Mouse (Mus musculus): Measurements from ENCODE around the gene Lpp. TPM values are rescaled to one million over a fixed set of nuclear protein-coding genes. Genes with fewer than 3 reads are reported as not detected.

Gene Lpp
- polyA plus RNA-seq, 1 experiment from 2014 or later, result 20.7 TPM

GRCm38 (mm10) chr16:24732751-24733150 is 339.4 kb downstream of the Lpp start:
- no peak overlapping the region for H3K4me3 ChIP-seq
- H3K9ac ChIP-seq (replicated peaks), result no peak overlapping the region
- peaks cover 10% of the 10 kb centered on the region for H3K4me1 ChIP-seq
- no peaks in the 10 kb centered on the region for H3K27me3 ChIP-seq
- no peaks in the 10 kb centered on the region for H3K36me3 ChIP-seq
- no peak overlapping the region for H3K27ac ChIP-seq (replicated peaks)
- H3K4me2 ChIP-seq (replicated peaks), result no peak overlapping the region
- no peak for ATAC-seq (ENCODE audit: low FRiP score, low read depth)
- H3K9me3 ChIP-seq, result no peaks in the 10 kb centered on the region
- 80% methylated on average over 1 of the region's 1 CpGs for WGBS

DNA sequence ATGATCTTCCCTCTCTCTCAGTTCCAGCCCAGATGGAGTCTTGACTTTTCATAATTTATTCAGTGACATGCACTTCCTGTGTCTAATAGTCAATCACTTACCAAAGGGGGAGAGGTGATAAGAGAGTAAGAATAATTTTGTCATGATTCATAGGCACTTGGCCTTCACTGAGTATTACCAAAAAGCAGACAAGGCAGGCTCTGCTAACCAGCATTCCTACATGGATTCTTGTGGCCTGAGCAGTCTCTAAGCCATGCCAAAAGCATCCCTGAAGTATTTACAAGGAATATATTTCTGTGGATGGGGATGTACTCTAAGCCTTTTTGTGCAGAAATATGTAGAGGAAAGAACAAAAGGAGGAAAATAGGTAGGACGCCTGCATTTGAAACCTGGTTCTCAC is 340.0 kb downstream of the Lpp start:
- no peak overlapping the region for H3K4me3 ChIP-seq
- 83% methylated on average over 1 of the region's 1 CpGs for WGBS
- H3K36me3 ChIP-seq, result no peaks in the 10 kb centered on the region
- H3K9me3 ChIP-seq, result no peaks in the 10 kb centered on the region
- H3K4me2 ChIP-seq (replicated peaks), result no peak overlapping the region
- no peak overlapping the region for H3K9ac ChIP-seq (replicated peaks)
- ATAC-seq (ENCODE audit: low FRiP score, low read depth), result no peak
- peaks cover 12% of the 10 kb centered on the region for H3K4me1 ChIP-seq
- H3K27ac ChIP-seq (replicated peaks), result no peak overlapping the region
- no peaks in the 10 kb centered on the region for H3K27me3 ChIP-seq

DNA sequence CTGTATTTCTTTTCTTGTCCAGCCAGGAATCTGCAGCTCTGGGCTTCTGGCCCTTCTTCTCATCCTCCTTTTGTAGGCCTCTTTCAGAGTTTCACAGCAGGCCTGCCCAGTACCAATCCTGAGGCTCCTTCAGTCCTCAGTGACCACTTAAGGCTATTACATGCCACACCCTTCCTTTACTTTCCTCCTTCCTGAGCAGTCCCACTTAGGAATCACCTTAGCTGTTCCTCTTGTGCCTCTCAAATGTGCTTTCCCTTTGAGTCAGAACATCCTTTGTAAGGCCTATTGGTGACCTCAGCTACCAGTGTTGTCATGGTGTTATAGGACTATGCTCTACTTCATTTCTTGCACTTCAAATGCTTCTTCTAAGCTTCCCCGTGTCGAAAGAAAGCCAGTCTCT is 342.4 kb downstream of the Lpp start:
- H3K4me2 ChIP-seq (replicated peaks), result no peak overlapping the region
- no peak for ATAC-seq (ENCODE audit: low FRiP score, low read depth)
- 76% methylated on average over 2 of the region's 2 CpGs for WGBS
- no peak overlapping the region for H3K27ac ChIP-seq (replicated peaks)
- peaks cover 16% of the 10 kb centered on the region for H3K4me1 ChIP-seq
- no peaks in the 10 kb centered on the region for H3K36me3 ChIP-seq
- no peak overlapping the region for H3K9ac ChIP-seq (replicated peaks)
- no peaks in the 10 kb centered on the region for H3K9me3 ChIP-seq
- no peak overlapping the region for H3K4me3 ChIP-seq
- no peaks in the 10 kb centered on the region for H3K27me3 ChIP-seq

DNA sequence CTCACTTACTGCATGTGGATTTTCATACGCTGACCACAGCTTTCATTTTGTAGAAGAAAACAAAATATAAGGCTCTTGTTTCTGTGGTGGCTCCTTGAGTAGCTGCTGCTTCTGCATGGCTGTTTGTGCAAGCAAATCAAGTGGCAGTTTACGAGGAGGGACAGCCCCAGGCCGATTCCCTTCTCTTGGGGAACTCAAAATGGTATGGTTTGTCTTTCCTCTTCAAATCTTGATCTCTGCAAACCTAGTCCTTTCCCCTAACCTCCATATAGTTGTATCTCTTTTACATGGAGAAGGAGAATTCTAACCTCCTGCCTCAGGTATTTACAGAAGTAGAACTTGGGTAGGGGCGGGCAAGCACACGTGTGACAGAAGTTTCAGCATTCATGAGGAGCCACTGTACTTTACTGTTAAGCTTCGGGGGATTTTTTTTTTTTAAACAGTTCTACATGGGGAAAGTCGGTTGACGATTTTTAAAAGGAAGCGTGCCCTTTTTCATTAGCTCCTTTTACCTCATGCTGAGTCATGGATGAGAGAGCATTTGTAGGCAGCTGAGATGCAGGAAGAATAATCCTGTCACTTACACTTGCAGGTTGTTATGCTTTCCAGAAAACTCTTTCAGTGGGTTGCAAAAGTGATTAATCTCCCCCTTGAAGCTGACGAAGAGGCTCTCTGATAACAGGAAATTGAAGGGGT is 344.2 kb downstream of the Lpp start:
- Histone ChIP-seq H3K4me2 (replicated peaks) (no peak overlapping the region), H3K4me1 (peaks cover 16% of the 10 kb centered on the region), H3K27me3 (no peaks in the 10 kb centered on the region), H3K27ac (replicated peaks) (no peak overlapping the region), H3K4me3 (no peak overlapping the region), H3K9me3 (no peaks in the 10 kb centered on the region), H3K36me3 (no peaks in the 10 kb centered on the region), H3K9ac (replicated peaks) (no peak overlapping the region)
- 56% methylated on average over 10 of the region's 10 CpGs for WGBS
- ATAC-seq (ENCODE audit: low FRiP score, low read depth), result no peak

DNA sequence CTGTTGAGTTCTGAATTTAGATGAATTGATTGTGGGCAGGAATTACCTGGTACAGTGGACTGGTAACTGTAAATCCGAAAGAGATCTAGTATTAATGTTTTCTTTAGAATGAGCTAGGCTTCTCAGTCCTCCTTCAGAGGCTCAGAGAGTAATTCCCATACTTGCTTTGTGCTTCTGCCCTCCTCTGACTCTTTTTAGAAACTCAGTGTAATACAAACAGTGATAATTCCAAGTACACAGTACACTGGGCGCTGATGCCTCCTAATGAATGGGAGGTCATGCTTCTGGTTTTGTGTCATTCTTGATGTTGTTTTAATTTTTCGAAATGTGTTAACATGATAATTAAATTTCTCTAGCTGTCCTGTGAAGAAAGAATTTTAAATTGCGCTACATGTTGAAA is 347.4 kb downstream of the Lpp start:
- no peaks in the 10 kb centered on the region for H3K27me3 ChIP-seq
- no peak overlapping the region for H3K4me3 ChIP-seq
- H3K36me3 ChIP-seq, result no peaks in the 10 kb centered on the region
- no peak overlapping the region for H3K4me2 ChIP-seq (replicated peaks)
- H3K27ac ChIP-seq (replicated peaks), result no peak overlapping the region
- ATAC-seq (ENCODE audit: low FRiP score, low read depth), result no peak
- H3K9me3 ChIP-seq, result no peaks in the 10 kb centered on the region
- H3K4me1 ChIP-seq, result peaks cover 16% of the 10 kb centered on the region
- no peak overlapping the region for H3K9ac ChIP-seq (replicated peaks)
- 78% methylated on average over 4 of the region's 4 CpGs for WGBS

DNA sequence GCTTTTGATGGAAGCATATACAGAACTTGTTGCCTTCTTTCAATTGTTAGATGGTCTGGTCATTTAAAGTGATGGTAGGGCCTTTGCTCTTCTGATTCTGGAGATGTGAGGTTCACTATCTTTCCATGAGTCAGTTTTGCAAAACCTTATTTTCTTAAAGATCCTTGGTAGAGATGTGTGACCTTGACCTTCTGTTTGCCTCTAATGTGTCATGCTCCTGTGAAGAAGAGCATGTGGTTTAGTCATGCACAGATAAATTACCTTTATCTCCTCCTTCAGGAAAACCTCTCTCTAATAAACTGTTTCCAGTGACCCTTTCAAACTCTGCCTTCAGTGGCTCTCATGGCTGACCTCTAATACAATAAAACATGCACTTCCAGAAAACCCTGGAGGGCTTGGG is 356.5 kb downstream of the Lpp start:
- no peak overlapping the region for H3K4me2 ChIP-seq (replicated peaks)
- H3K9ac ChIP-seq (replicated peaks), result no peak overlapping the region
- H3K9me3 ChIP-seq, result no peaks in the 10 kb centered on the region
- no peak overlapping the region for H3K27ac ChIP-seq (replicated peaks)
- ATAC-seq (ENCODE audit: low FRiP score, low read depth), result no peak
- H3K4me1 ChIP-seq, result no peaks in the 10 kb centered on the region
- no peak overlapping the region for H3K4me3 ChIP-seq
- no peaks in the 10 kb centered on the region for H3K36me3 ChIP-seq
- no peaks in the 10 kb centered on the region for H3K27me3 ChIP-seq

GRCm38 (mm10) chr16:24756141-24756540 is 362.8 kb downstream of the Lpp start:
- no peaks in the 10 kb centered on the region for H3K36me3 ChIP-seq
- H3K9me3 ChIP-seq, result no peaks in the 10 kb centered on the region
- H3K27ac ChIP-seq (replicated peaks), result no peak overlapping the region
- ATAC-seq (ENCODE audit: low FRiP score, low read depth), result no peak
- 89% methylated on average over 9 of the region's 9 CpGs for WGBS
- H3K9ac ChIP-seq (replicated peaks), result no peak overlapping the region
- no peak overlapping the region for H3K4me3 ChIP-seq
- H3K4me2 ChIP-seq (replicated peaks), result no peak overlapping the region
- H3K4me1 ChIP-seq, result no peaks in the 10 kb centered on the region
- no peaks in the 10 kb centered on the region for H3K27me3 ChIP-seq

GRCm38 (mm10) chr16:24766051-24766450 is 372.7 kb downstream of the Lpp start:
- no peaks in the 10 kb centered on the region for H3K36me3 ChIP-seq
- no peaks in the 10 kb centered on the region; the same call in 1 of the 2 replicates for H3K4me1 ChIP-seq
- no peaks in the 10 kb centered on the region for H3K27me3 ChIP-seq
- no peak for ATAC-seq (ENCODE audit: low FRiP score, low read depth)
- H3K9ac ChIP-seq (replicated peaks), result no peak overlapping the region
- no peak overlapping the region for H3K27ac ChIP-seq (replicated peaks)
- H3K4me2 ChIP-seq (replicated peaks), result no peak overlapping the region
- WGBS, result 86% methylated on average over 3 of the region's 3 CpGs
- no peaks in the 10 kb centered on the region for H3K9me3 ChIP-seq
- no peak overlapping the region for H3K4me3 ChIP-seq

DNA sequence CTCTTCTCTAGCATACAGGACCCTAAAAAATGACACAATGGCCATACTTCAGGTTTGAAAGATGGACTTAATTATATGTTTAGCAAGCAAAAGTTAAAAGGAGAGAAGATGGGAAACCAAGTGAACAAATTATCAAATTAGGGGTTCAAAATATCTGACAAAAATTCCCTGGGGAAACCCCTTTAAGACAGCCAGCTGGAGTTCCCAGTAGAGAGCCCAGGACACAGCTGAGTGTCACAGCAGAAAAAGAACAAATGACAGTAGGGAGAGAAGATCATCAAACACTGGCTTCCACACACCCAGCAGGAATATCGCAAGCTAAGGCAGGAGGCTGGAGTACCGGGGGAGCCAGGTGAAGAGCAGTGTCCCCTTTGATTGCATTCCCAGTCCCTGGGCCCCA is 373.3 kb downstream of the Lpp start:
- H3K4me3 ChIP-seq, result no peak overlapping the region
- no peak overlapping the region for H3K4me2 ChIP-seq (replicated peaks)
- 88% methylated on average over 2 of the region's 2 CpGs for WGBS
- no peak overlapping the region for H3K27ac ChIP-seq (replicated peaks)
- H3K27me3 ChIP-seq, result no peaks in the 10 kb centered on the region
- H3K36me3 ChIP-seq, result no peaks in the 10 kb centered on the region
- no peaks in the 10 kb centered on the region; the same call in 1 of the 2 replicates for H3K4me1 ChIP-seq
- no peaks in the 10 kb centered on the region for H3K9me3 ChIP-seq
- no peak for ATAC-seq (ENCODE audit: low FRiP score, low read depth)
- no peak overlapping the region for H3K9ac ChIP-seq (replicated peaks)

DNA sequence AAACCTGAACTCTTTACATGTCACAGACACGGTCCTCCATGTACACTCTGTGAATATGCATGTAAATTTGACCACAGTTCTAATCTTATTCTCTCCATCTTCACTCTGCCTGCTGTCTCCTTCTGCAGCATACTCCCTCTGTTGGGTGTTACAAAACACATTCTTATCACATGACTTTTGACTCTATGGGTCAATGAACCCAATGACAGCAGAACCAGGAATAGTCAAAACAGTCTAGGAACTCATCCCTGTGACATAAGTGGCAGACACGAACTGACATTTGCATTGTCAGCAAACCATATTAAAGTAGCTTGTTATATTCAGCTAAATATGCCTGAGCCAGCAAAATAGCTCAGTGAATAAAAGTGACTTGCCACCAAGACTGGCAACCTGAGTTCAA is 383.7 kb downstream of the Lpp start:
- Histone ChIP-seq H3K4me3 (no peak overlapping the region), H3K4me2 (replicated peaks) (no peak overlapping the region)
- ATAC-seq (ENCODE audit: low FRiP score, low read depth), result no peak

GRCm38 (mm10) chr16:24778432-24779274 is 385.3 kb downstream of the Lpp start:
- H3K4me3 ChIP-seq, result no peak overlapping the region
- no peak overlapping the region for H3K9ac ChIP-seq (replicated peaks)
- no peaks in the 10 kb centered on the region for H3K4me1 ChIP-seq
- peak; percentile 96 for ATAC-seq (ENCODE audit: low FRiP score, low read depth)
- no peaks in the 10 kb centered on the region for H3K9me3 ChIP-seq
- H3K27ac ChIP-seq (replicated peaks), result no peak overlapping the region
- no peaks in the 10 kb centered on the region for H3K27me3 ChIP-seq
- no peaks in the 10 kb centered on the region for H3K36me3 ChIP-seq
- H3K4me2 ChIP-seq (replicated peaks), result no peak overlapping the region
- 69% methylated on average over 8 of the region's 8 CpGs for WGBS

More for the DNA sequence above, 383.7 kb downstream of the Lpp start:
- Histone ChIP-seq H3K9ac (replicated peaks) (no peak overlapping the region), H3K27me3 (no peaks in the 10 kb centered on the region), H3K36me3 (no peaks in the 10 kb centered on the region), H3K27ac (replicated peaks) (no peak overlapping the region), H3K9me3 (no peaks in the 10 kb centered on the region), H3K4me1 (no peaks in the 10 kb centered on the region)
- 91% methylated on average over 2 of the region's 2 CpGs for WGBS

DNA sequence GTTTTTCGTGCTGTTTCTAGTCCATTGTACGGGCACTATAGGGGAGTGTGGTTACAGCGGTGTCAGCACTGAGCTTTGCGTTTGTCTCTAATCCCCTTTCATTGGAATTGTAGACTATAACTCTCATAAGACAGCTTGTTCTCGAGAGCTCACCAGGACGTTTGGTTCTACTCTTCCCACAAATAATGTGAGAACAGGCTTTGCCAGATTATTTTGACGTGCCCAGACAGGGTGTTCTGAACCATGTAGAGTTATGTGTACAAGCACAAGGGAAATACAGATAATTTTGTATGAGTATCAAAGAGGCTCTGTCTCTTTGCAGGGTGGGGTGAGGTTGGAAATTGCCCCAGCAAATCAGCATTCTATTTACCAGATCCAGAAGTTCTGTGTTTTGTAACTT is 387.2 kb downstream of the Lpp start:
- Histone ChIP-seq H3K9ac (replicated peaks) (no peak overlapping the region), H3K4me2 (replicated peaks) (no peak overlapping the region), H3K27ac (replicated peaks) (no peak overlapping the region), H3K4me3 (no peak overlapping the region), H3K36me3 (no peaks in the 10 kb centered on the region), H3K9me3 (no peaks in the 10 kb centered on the region), H3K27me3 (no peaks in the 10 kb centered on the region), H3K4me1 (no peaks in the 10 kb centered on the region)
- 50% methylated on average over 7 of the region's 7 CpGs for WGBS
- no peak for ATAC-seq (ENCODE audit: low FRiP score, low read depth)
